Mouse (Mus musculus): ENCODE measurements around the gene Rufy2. TPM values are rescaled to one million over a fixed set of nuclear protein-coding genes. Genes with fewer than 3 reads are reported as not detected.

Gene Rufy2
- total and polyA plus RNA-seq, 2 experiments from 2014 or later: 25.5 to 57.2 TPM

DNA sequence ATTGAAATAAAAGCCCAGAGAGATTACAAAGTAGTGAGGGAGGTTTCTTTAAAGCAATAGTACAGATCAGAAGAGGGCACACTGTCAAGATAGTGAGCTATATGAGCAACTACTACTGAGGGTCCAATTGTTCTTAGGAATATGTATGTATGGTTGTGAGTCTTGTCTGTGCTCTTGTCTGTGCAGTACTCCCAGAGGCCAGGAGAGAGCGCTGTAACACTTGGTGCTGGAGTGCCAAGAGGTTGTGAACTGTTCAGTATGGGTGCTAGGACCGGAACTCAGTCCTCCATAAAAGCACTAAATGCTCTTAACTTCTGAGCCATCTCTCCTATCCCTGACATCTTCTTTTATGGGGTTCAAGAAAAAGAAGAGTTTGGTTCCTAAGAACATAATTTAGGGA is 74.6 kb downstream of the Rufy2 start:
- Histone ChIP-seq H3K4me2 (ENCODE audit: low read depth, low read length) (no peak overlapping the region), H3K27me3 (ENCODE audit: insufficient read depth, low read length) (no peaks in the 10 kb centered on the region), H3K4me1 (ENCODE audit: insufficient read depth, low read length) (no peaks in the 10 kb centered on the region), H3K27ac (no peak overlapping the region), H3K36me3 (ENCODE audit: insufficient read depth, low read length) (no peaks in the 10 kb centered on the region), H3K9me3 (ENCODE audit: low read length) (no peaks in the 10 kb centered on the region), H3K4me3 (ENCODE audit: low read length) (no peak overlapping the region), H3K9ac (replicated peaks; ENCODE audit: low read length) (no peak overlapping the region)
- no peak for DNase-seq (ENCODE audit: low spot score)
- WGBS: 80% methylated on average over 2 of the region's 2 CpGs
- TF ChIP-seq CTCF (IDR thresholded peaks at IDR 0.05; ENCODE audit: low read depth): 0 out of 2 replicates have a peak, but pooled peaks have one; percentile 14
- no peak for ATAC-seq

DNA sequence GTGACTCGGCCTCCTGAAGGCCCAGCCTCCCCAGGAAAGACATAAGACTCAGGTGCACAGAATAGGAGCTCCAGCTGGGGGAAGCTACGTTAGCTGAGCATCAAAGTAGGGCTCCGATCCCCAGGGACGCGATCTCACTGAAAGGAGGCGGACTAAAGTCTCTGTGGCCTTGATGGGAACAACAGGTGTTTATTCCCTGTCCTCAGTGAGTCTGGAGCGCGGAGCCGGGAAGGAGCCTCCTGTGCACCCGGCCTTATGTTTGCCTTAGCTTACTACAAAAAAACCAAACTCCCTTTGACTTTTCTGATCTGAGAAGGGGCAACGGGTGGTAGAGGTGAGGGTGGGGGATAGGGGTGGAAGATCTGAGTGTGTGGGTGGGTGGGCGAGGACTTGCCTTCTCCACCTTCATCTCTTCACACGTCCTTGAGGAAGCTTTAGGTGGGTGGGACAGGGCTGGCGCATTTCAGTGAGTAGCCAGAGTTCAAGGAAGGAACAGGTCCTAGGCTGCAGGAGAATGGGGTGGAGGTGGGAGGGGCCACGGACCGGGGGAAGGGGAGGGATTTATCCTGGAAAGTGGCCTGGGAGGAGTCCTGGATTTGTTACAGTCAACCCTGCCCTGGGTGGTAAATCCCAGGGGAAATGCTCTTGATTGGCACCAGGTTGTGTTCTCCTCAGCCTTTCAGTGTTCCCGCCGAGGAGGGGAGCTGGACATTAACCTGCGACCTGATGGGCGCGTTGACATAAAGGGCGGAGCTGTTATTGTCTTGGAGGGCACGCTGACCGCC is 77.1 kb downstream of the Rufy2 start:
- ATAC-seq (no peak), DNase-seq (ENCODE audit: low spot score) (no peak)
- H3K4me2 ChIP-seq (ENCODE audit: low read depth, low read length): no peak overlapping the region
- H3K27ac ChIP-seq: no peak overlapping the region
- no peak overlapping the region for H3K4me3 ChIP-seq (ENCODE audit: low read length)
- no peaks in the 10 kb centered on the region for H3K36me3 ChIP-seq (ENCODE audit: insufficient read depth, low read length)
- no peak for TF ChIP-seq CTCF (IDR thresholded peaks at IDR 0.05; ENCODE audit: low read depth)
- H3K9ac ChIP-seq (replicated peaks; ENCODE audit: low read length): no peak overlapping the region
- no peaks in the 10 kb centered on the region for H3K9me3 ChIP-seq (ENCODE audit: low read length)
- no peaks in the 10 kb centered on the region for H3K27me3 ChIP-seq (ENCODE audit: insufficient read depth, low read length)
- WGBS: 44% methylated on average over 24 of the region's 24 CpGs
- H3K4me1 ChIP-seq (ENCODE audit: insufficient read depth, low read length): no peaks in the 10 kb centered on the region

DNA sequence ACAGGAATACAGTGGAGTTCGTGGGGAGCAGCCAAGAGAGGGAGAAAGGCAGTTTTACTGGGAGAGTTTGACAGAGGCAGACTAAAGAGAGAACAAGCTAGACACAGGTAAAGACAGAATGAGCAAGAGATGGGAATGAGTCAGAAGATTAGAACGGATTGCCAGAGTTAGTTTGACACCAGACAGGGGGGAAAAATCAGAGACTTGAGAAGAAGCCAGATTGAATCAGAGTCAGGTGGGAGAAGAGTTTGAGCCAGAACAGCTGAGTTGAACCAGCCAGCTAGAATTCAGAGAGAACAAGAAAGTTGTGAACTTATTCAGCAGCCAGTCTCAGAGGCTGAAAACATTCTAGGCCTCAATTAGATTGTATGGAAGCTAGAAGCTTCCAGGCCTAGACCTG is 79.8 kb downstream of the Rufy2 start, which contains the start of gene Pbld1:
Gene Pbld1 (plus strand): TSS at position 301 of the 400 bp plus-strand sequence.
- WGBS: 82% methylated on average over 2 of the region's 2 CpGs
- DNase-seq (ENCODE audit: low spot score) (no peak), ATAC-seq (no peak)
- Histone ChIP-seq H3K9me3 (ENCODE audit: low read length) (no peaks in the 10 kb centered on the region), H3K9ac (replicated peaks; ENCODE audit: low read length) (no peak within 1 kb of the TSS), H3K27ac (no peak within 1 kb of the TSS), H3K36me3 (ENCODE audit: insufficient read depth, low read length) (no peaks in the 10 kb centered on the region), H3K27me3 (ENCODE audit: insufficient read depth, low read length) (no peaks in the 10 kb centered on the region), H3K4me3 (ENCODE audit: low read length) (no peak within 1 kb of the TSS), H3K4me1 (ENCODE audit: insufficient read depth, low read length) (no peaks in the 10 kb centered on the region), H3K4me2 (ENCODE audit: low read depth, low read length) (no peak within 1 kb of the TSS)
- TF ChIP-seq CTCF (IDR thresholded peaks at IDR 0.05; ENCODE audit: low read depth): no peak

DNA sequence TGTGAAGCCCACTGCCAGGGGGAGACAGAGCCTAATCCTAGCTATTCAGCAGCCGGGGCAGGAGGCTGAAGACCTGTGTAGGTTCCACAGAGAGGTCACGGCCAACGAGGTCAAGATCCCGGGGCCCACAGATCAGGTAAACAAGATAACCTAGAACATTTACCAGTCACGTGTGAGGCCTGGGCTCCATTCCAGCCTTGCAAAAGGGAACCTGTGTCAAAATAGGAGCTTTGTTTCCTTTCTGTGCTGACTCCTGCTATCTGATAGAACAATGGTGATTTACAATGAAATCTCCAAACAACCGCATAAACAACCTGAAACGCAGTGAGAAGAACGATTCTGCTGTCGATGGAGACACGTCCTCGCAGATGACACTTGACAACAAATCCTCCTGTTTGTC is 80.4 kb downstream of the Rufy2 start:
- 66% methylated on average over 11 of the region's 11 CpGs for WGBS
- DNase-seq (ENCODE audit: low spot score) (no peak), ATAC-seq (no peak)
- H3K4me2 ChIP-seq (ENCODE audit: low read depth, low read length): no peak overlapping the region
- no peaks in the 10 kb centered on the region for H3K27me3 ChIP-seq (ENCODE audit: insufficient read depth, low read length)
- H3K4me1 ChIP-seq (ENCODE audit: insufficient read depth, low read length): no peaks in the 10 kb centered on the region
- H3K27ac ChIP-seq: no peak overlapping the region
- no peaks in the 10 kb centered on the region for H3K36me3 ChIP-seq (ENCODE audit: insufficient read depth, low read length)
- TF ChIP-seq CTCF (IDR thresholded peaks at IDR 0.05; ENCODE audit: low read depth): no peak
- no peak overlapping the region for H3K9ac ChIP-seq (replicated peaks; ENCODE audit: low read length)
- no peak overlapping the region for H3K4me3 ChIP-seq (ENCODE audit: low read length)
- H3K9me3 ChIP-seq (ENCODE audit: low read length): no peaks in the 10 kb centered on the region

DNA sequence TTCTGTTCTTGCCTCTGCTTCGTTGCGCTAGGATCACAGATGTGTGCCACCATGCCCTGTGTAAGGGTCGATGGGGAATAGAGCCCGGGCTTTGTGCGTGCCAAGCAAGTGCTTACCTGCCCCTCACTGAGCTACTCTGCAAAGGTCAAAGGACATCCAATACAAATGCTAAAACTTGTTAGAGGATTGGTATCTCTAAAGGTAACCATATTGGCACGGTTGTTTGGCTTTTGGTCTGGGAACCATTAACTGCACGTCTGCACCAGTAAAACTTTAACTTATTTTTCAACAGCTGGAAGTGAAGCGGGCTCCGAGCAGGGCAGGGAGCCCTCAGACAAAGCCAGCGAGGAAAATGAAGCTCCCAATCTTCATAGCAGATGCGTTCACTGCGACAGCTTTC is 81.2 kb downstream of the Rufy2 start:
- ATAC-seq: no peak
- TF ChIP-seq CTCF (IDR thresholded peaks at IDR 0.05; ENCODE audit: low read depth): no peak
- 67% methylated on average over 12 of the region's 12 CpGs for WGBS

DNA sequence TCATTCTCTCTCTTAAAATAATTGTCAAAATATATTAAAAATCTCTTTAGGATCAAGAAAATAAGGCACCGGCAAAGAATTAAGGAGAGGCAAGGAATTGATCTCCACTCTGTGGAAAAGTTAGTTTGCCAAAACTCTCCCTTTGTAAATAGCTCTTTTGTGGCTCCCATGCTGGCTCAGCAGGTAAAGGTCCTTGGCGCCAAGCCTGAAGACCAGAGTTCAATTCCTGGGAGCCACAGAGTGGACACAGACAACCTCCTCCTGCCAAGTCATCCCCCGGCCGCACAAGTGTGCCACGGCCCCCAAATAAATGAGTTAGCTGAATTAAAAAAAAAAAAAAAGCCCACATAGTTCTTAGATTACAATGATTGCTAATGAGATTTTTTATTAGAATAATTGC is 82.7 kb downstream of the Rufy2 start:
- H3K9me3 ChIP-seq (ENCODE audit: low read length): no peaks in the 10 kb centered on the region
- WGBS: 89% methylated on average over 5 of the region's 5 CpGs
- ATAC-seq: no peak
- no peak overlapping the region for H3K9ac ChIP-seq (replicated peaks; ENCODE audit: low read length)
- H3K27ac ChIP-seq: no peak overlapping the region
- no peak overlapping the region for H3K4me2 ChIP-seq (ENCODE audit: low read depth, low read length)
- no peak for TF ChIP-seq CTCF (IDR thresholded peaks at IDR 0.05; ENCODE audit: low read depth)
- no peaks in the 10 kb centered on the region for H3K4me1 ChIP-seq (ENCODE audit: insufficient read depth, low read length)
- DNase-seq (ENCODE audit: low spot score): no peak
- no peak overlapping the region for H3K4me3 ChIP-seq (ENCODE audit: low read length)
- no peaks in the 10 kb centered on the region for H3K27me3 ChIP-seq (ENCODE audit: insufficient read depth, low read length)
- H3K36me3 ChIP-seq (ENCODE audit: insufficient read depth, low read length): no peaks in the 10 kb centered on the region

More for the DNA sequence above, 81.2 kb downstream of the Rufy2 start:
- H3K9me3 ChIP-seq (ENCODE audit: low read length): no peaks in the 10 kb centered on the region
- no peaks in the 10 kb centered on the region for H3K4me1 ChIP-seq (ENCODE audit: insufficient read depth, low read length)
- no peak overlapping the region for H3K9ac ChIP-seq (replicated peaks; ENCODE audit: low read length)
- no peaks in the 10 kb centered on the region for H3K27me3 ChIP-seq (ENCODE audit: insufficient read depth, low read length)
- H3K4me2 ChIP-seq (ENCODE audit: low read depth, low read length): no peak overlapping the region
- H3K27ac ChIP-seq: no peak overlapping the region
- no peak for DNase-seq (ENCODE audit: low spot score)
- no peak overlapping the region for H3K4me3 ChIP-seq (ENCODE audit: low read length)
- no peaks in the 10 kb centered on the region for H3K36me3 ChIP-seq (ENCODE audit: insufficient read depth, low read length)

DNA sequence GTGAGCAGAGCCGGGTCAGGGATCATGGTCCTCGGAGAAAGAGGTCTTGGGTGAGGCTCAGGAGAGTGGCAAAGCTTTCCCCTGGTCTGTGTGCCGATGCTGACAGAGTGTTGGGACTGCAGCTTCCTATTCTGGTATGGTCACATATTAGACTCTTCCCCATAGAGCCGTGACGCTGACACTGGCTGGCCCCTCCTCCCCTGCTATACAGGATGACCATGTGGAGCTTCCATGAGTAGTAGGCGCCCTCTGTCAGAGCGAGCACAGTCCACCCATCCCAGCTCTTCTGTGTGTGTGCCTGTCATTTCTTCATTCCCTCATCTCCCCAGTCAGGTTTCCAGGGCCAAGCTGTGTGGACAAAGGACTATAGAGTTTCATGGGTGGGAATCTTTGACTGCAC is 83.3 kb downstream of the Rufy2 start:
- Histone ChIP-seq H3K4me3 (ENCODE audit: low read length) (no peak overlapping the region), H3K27me3 (ENCODE audit: insufficient read depth, low read length) (no peaks in the 10 kb centered on the region), H3K4me1 (ENCODE audit: insufficient read depth, low read length) (no peaks in the 10 kb centered on the region), H3K9ac (replicated peaks; ENCODE audit: low read length) (no peak overlapping the region), H3K9me3 (ENCODE audit: low read length) (no peaks in the 10 kb centered on the region), H3K27ac (no peak overlapping the region), H3K4me2 (ENCODE audit: low read depth, low read length) (no peak overlapping the region), H3K36me3 (ENCODE audit: insufficient read depth, low read length) (no peaks in the 10 kb centered on the region)
- DNase-seq (ENCODE audit: low spot score) (no peak), ATAC-seq (no peak)
- WGBS: 68% methylated on average over 7 of the region's 7 CpGs
- TF ChIP-seq CTCF (IDR thresholded peaks at IDR 0.05; ENCODE audit: low read depth): no peak

Data from hindbrain, postnatal 0 days (tissue).